Mouse (Mus musculus) cerebellum, postnatal 36 days (tissue): ENCODE measurements around the gene Prkn.

Source experiments
- DNase-seq, 2 experiments: peaks; one replicate each; pipeline ENCODE4 v3.0.0; 2021 to 2022; ENCODE audit warnings: mixed read lengths in 2 of 2

The Prkn gene

GRCm38 (mm10) chr17:12021326-12021725 lies 1181.1 kb downstream of the Prkn start:
- no peak for DNase-seq

GRCm38 (mm10) chr17:12029362-12029761 lies 1189.2 kb downstream of the Prkn start:
- no peak for DNase-seq

- DNase-seq: no peak
Measured at GRCm38 (mm10) chr17:12029921-12030461, 1189.8 kb downstream of the Prkn start.

GRCm38 (mm10) chr17:12030556-12031160 lies 1190.5 kb downstream of the Prkn start:
- no peak for DNase-seq

GRCm38 (mm10) chr17:12031203-12031942 lies 1191.2 kb downstream of the Prkn start:
- DNase-seq: peak; percentile 67 to 70

DNA sequence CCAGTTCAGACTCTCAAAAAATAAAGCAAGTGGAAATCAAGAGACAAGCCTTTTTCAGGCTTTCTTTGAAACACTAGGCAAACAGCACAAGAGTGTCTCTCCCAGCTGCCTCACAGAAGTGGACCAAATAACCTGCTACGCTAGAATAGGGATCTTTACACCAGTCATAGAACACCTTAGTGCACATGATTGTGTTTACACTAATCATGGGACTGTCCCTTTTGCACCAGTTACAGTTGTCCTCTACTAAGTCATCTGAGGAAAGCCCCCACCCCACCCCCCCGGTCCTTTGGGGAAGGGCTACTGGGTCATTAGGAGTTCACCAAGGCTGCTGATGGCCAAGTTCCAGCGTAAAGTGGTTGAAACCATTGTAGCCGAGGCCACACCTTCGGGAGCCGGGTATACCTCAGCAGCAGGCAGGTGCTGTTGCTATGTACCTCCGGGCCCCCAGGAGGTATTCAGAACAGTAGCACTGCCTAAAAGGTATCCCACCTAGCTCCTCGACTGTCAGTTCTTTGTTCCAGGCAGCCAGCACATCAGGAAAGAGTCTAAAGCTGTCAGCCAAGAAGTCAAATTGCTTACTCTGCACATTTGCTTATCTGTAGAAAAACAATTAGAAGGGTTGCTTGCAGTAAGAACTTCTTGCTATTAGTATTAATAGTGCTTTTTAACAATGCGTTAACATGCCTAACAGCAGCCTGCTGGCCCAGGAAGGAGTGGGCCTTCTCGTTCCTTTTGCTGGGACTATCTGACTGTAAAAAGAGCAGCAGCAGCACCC lies 1192.0 kb downstream of the Prkn start:
- no peak for DNase-seq

DNA sequence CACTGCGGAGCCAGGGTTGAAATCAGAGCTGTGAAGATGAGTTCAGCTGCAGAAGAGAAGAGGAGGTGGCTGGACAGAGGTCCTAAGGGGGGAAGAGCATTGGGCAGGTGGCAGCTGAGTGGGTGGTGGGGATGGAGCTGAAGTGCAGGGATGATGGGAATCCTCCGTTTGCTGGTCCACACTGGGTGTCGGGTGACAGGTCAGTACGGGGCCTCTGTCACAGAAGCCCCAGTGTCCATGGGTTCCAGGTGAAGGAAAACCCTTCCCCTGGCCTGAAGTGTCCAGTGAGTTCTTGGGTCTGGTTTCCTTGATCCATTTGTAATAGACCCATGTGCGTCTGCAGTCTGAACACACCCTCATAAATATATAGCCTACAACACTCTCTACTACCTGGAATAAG lies 1195.2 kb downstream of the Prkn start:
- DNase-seq: no peak

DNA sequence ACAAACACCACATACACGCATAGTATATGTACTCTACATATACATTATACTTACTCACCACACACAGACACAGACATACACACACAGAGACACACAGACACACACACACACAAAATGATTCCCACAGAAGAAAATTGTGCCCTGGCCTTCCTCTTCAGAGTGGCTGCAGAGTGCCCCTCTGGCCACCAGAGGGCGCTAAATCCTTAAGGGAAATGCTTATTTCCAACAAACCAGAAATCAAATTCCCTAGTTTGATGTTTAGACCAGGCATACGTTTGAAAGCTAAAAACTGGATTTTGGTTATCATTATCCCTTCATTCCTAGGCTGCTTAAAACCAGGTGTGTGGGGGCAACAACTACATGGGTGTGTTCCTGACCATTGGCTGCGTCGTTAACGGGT lies 1196.0 kb downstream of the Prkn start:
- peak; percentile 62 to 68 for DNase-seq

DNA sequence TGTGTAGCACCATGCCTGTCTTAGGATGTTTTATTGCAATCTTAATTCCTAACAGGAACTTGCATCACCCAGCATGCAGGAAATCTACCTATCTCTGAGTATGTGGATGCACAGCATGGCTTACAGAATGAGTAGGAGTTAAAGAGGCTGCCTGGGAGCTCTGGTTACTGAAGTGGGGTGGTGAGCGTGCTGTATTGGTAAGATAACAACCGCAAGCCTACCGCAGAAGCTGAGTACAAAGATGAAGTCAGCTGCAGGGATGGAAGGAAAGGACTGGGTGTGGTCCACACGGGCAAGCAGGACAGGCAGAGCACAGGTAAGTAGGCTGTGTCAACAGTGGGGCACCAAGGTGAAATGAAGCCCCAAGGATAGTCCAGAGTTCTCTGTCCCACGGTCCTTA lies 1196.9 kb downstream of the Prkn start:
- no peak for DNase-seq

- DNase-seq: no peak
Measured at GRCm38 (mm10) chr17:12037574-12037973, 1197.4 kb downstream of the Prkn start.

- DNase-seq: no peak
Measured at GRCm38 (mm10) chr17:12038499-12038898, 1198.3 kb downstream of the Prkn start.

DNA sequence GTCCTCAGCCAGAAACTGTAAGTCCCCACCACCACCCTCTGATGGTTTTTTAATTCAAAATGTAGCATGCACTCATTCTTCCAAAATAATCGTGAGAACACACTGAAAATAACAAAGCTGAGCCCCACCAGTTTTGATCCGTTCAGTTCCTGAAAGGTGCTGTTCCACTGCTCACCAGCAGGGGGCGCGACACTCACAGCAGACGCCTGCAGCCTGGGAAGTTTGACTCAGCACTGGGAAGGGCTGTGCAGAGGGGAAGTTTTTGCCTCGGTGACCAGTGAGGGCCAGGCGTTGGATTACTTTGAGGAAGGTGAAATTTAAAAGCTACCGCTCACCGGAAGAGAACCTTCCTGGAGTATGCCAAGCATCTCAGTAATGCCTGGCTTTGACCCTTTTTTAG lies 1199.0 kb downstream of the Prkn start:
- DNase-seq: peak; percentile 85

GRCm38 (mm10) chr17:12039922-12040321 lies 1199.7 kb downstream of the Prkn start:
- DNase-seq: no peak

- DNase-seq: no peak
Measured at GRCm38 (mm10) chr17:12040546-12040945, 1200.4 kb downstream of the Prkn start.

- DNase-seq: no peak
Measured at GRCm38 (mm10) chr17:12041091-12041655, 1201.0 kb downstream of the Prkn start.

DNA sequence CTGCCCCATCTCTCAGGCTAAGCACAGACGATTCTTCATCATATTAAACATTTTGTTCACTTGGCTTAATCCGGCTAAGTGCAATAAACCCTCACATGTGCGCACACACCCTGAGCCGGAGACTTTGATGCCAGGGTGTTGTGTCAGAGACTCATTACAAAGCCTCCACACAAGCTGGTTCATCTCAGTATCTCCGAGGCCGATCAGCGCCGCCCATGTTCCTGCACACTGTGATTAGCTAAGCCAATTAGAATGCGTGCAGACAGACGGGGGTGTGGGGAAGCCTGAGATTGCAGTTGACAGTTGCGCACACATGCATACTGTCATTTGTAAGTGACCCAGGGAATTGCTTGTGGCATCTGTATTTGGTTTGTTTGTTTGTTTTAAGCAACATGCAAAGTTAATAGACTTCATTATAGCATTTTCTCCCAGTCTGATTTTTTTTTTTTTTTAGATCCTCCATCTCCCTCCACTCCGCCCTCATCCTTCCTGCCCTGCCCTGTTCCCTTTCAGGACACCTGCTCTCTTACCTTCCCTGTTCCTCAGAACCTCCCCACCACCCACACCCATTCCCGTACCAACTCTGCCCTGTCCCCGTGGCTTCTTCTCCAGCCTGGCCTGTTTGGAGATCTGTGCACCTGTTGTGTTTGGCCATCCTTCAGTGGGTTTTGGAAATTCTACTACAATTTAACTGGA lies 1202.5 kb downstream of the Prkn start:
- DNase-seq: no peak

GRCm38 (mm10) chr17:12044222-12044621 lies 1204.0 kb downstream of the Prkn start:
- DNase-seq: no peak

DNA sequence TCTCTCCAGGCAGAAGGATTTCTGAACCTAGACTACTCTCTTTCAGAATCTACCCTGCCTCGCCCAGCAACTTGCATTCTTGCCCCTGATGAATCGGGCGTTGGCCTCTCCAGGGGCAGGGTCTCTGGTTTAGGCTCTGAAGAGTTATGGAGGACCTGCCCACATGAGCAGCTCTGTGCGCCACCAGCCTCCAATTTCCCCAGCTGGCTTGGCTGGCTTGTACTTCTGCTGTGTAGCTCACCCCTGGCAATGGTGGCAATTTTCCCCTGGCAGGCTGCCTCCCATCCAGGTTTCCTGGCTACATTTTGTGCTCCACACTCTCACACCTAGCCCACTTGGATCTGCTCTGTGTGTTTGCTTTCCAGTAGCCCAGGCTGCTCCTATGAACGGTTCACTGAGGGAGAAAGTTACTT lies 1205.7 kb downstream of the Prkn start:
- DNase-seq: peak; percentile 64 to 74

DNA sequence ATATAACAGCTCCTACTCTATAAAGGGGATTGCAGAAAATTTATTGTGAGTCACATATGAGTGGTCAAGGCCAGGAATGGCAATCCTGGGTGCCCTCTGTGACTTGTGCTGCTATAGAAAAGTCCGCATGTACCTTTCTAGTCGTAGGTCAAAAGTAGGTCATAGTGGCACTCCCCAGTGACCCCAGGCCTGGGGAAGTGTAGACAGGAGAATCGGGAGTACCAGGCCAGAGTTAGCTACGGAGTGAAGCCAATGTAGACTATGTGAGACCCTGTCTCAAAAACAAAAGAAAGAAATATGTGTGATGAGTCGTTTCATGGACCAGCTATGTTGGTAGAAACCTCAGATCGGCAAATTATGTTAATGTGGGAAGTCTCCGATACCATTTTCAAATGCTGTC lies 1206.8 kb downstream of the Prkn start:
- DNase-seq: no peak

GRCm38 (mm10) chr17:12047523-12047922 lies 1207.3 kb downstream of the Prkn start:
- DNase-seq: no peak

- no peak for DNase-seq
Measured at GRCm38 (mm10) chr17:12048695-12049490, 1208.7 kb downstream of the Prkn start.

- no peak for DNase-seq
Measured at GRCm38 (mm10) chr17:12050261-12050660, 1210.1 kb downstream of the Prkn start.
